Mouse (Mus musculus) CD4-positive, CD25-positive, alpha-beta regulatory T cell, adult 4 months (primary cell): ENCODE results near the gene Scp2. TPM values are rescaled to one million over a fixed set of nuclear protein-coding genes. Genes with fewer than 3 reads are reported as not detected.

ENCODE experiments used
- ATAC-seq: one replicate; pipeline ENCODE4 v1.8.0; 2017
- polyA plus RNA-seq, 2 experiments: library from polyadenylated mRNA; unstranded; fragments of 100-300 nt; shearing (Covaris generic); gene quantifications; one replicate each; pipeline ENCODE4 v1.2.1; 2017

Gene Scp2
- polyA plus RNA-seq, 2 experiments from 2014 or later: 274 to 352 TPM

- no peak for ATAC-seq
Observed at GRCm38 (mm10) chr4:108018241-108018923, 126.4 kb downstream of the Scp2 start.

DNA sequence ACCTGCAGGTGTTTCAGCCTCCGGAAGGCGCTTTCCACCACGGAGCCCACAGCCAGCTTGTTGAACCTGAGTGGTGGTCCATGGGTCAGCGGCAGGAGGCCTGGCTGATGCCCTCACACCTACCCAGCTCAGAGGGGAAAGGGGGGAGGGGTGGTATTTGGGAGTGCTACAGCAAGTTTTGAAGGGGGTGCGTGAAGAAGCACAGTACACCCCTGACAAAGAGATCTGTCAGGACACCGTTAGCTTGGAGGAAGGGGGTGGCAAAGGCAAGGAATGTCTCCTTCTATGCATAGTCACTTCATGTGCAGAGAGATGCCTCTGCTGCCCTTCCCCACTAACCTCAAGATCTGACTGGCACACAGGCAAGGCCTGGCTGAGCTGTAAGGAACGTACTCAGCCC lies 127.0 kb downstream of the Scp2 start:
- ATAC-seq: no peak

- ATAC-seq: no peak
Observed at GRCm38 (mm10) chr4:108016321-108016720, 128.5 kb downstream of the Scp2 start.

DNA sequence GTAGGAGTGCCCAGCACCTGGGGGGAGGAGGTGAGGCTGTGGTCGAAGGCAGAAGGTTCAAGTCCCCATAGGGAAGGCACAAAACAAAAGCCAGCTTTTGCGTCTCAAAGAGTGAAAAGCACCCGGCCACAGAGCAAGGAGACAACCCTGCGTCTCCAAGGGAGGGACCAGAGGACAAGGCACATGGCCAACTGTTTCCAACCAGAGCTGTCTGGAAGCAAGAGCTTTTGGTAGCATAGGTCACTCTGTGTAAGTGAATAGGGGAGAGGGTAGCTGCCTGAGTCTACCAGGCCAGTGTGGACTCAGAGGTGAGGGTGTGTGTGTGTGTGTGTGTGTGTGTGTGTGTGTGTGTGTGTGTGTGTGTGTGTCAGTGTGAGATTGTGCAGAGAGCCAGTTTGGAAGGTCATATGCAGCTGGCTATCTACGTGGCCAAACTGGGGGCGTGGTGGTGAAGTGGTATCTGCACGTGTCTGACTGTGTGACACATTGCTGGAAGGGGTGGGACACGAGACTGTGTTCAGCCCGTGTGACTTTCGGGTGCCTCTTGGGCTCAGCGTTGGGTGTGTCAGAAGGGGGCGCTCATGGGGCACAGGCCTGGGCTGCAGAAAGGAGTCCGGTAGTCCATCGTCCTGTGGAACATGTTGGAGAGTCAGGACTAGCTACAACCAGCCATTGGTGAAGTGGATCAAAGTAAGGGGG lies 129.6 kb downstream of the Scp2 start:
- no peak for ATAC-seq

- no peak for ATAC-seq
Observed at GRCm38 (mm10) chr4:108014466-108014865, 130.3 kb downstream of the Scp2 start.

GRCm38 (mm10) chr4:108008541-108008940 lies 136.3 kb downstream of the Scp2 start:
- no peak for ATAC-seq

GRCm38 (mm10) chr4:108007532-108008103 lies 137.2 kb downstream of the Scp2 start:
- no peak for ATAC-seq

- ATAC-seq: no peak
Observed at GRCm38 (mm10) chr4:108005328-108005727, 139.5 kb downstream of the Scp2 start.

- no peak for ATAC-seq
Observed at GRCm38 (mm10) chr4:107999380-107999779, 145.4 kb downstream of the Scp2 start.

GRCm38 (mm10) chr4:107998641-107999332 lies 146.0 kb downstream of the Scp2 start:
- ATAC-seq: no peak

DNA sequence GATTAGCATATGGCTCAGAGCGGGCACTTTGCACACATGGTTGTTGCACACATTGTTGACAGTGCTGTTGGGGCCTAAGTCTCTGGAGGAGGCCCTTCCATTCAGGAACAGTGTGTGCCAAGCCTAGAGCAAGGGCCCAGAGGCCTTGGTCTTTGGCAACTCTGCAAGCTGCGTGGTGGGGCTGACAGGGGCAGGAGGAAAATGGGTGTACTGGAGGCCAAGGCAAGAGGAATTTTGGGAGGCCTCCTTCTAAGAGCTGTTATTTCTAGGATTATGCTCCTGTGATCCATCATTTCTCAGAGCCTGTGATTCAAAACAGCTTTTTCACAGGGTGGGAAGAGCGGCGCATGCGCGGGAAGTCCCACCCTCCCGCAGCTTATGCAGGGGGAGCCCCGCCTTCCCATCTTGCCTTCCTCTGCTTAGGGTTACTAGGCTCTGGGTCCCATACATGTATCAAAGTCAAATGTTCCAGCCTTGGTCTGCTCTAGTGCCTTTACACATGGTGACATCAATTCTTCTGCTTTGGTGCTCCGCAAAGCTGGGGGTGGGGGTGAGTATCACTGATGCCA lies 148.3 kb downstream of the Scp2 start:
- no peak for ATAC-seq

GRCm38 (mm10) chr4:107995727-107996126 lies 149.1 kb downstream of the Scp2 start:
- no peak for ATAC-seq

- ATAC-seq: no peak
Observed at GRCm38 (mm10) chr4:107995011-107995410, 149.8 kb downstream of the Scp2 start.

Other genes starting within 250 kb of the Scp2 start
- 10 to 100 TPM; 18.9 to 27.3 TPM for gene Cpt2, start 221.4 kb downstream of the Scp2 start, polyA plus RNA-seq
- not detected for gene Slc1a7, start 176.7 kb downstream of the Scp2 start, polyA plus RNA-seq
- gene Podn, start 48.6 kb downstream of the Scp2 start, polyA plus RNA-seq: not detected
- gene Echdc2, start 20.4 kb upstream of the Scp2 start, polyA plus RNA-seq: 1 to 10 TPM; 1.5 to 2.6 TPM
- gene Zyg11a, start 73.0 kb upstream of the Scp2 start, polyA plus RNA-seq: not detected
- 10 to 100 TPM; 12.4 to 12.9 TPM for gene Zyg11b, start 156.1 kb upstream of the Scp2 start, polyA plus RNA-seq
- 10 to 100 TPM; 17.4 to 26.6 TPM for gene Coa7, start 183.1 kb upstream of the Scp2 start, polyA plus RNA-seq
- gene Shisal2a, start 238.4 kb upstream of the Scp2 start, polyA plus RNA-seq: not detected